Mouse (Mus musculus) stomach, embryonic 14.5 days (tissue): ENCODE measurements around the gene Gm21083. TPM values are rescaled to one million over a fixed set of nuclear protein-coding genes. Genes with fewer than 3 reads are reported as not detected.
"Not testable (repeated sequence)": the region's sequence is repeated elsewhere in the genome, so short reads cannot be mapped to it uniquely, and the experiment has no call there.

Experiments used
- ATAC-seq: fragments of 200-750 bp; cut with Nextera tagmentation; 2 replicates; pipeline ENCODE4 v1.8.0; 2017; ENCODE audit warnings: low read depth, moderate TSS enrichment; ENCODE audit not compliant: insufficient number of reproducible peaks, insufficient read depth, low FRiP score
- H3K27ac ChIP-seq: fragments of 300-500 bp; sonication (generic); 2 replicates; pipeline ENCODE4 v1.5.1; 2014; ENCODE audit warnings: mild to moderate bottlenecking, low read length, moderate library complexity, mixed read lengths
- H3K27me3 ChIP-seq: fragments of 300-500 bp; sonication (generic); 2 replicates; pipeline ENCODE4 v1.6.1; 2014; ENCODE audit warnings: low read length, control low read depth, mixed read lengths; ENCODE audit not compliant: control insufficient read depth, insufficient read depth
- H3K36me3 ChIP-seq: fragments of 300-500 bp; sonication (generic); 2 replicates; pipeline ENCODE4 v1.6.1; 2014; ENCODE audit warnings: mild to moderate bottlenecking, control low read depth, low read length, moderate library complexity, mixed read lengths; ENCODE audit not compliant: control insufficient read depth, insufficient read depth
- H3K4me1 ChIP-seq: fragments of 300-500 bp; sonication (generic); 2 replicates; pipeline ENCODE4 v1.6.1; 2014; ENCODE audit warnings: low read length, control low read depth, mixed read lengths; ENCODE audit not compliant: control insufficient read depth, insufficient read depth
- H3K4me2 ChIP-seq: fragments of 300-500 bp; sonication (generic); replicated peaks from 2 replicates; pipeline ENCODE4 v1.6.1; 2014; ENCODE audit warnings: low read depth, low read length, control low read depth
- H3K4me3 ChIP-seq: fragments of 300-500 bp; sonication (generic); 2 replicates; pipeline ENCODE4 v1.5.1; 2014; ENCODE audit warnings: low read depth, low read length, control low read depth
- H3K9ac ChIP-seq: fragments of 300-500 bp; sonication (generic); replicated peaks from 2 replicates; pipeline ENCODE4 v1.6.1; 2014; ENCODE audit warnings: low read depth, mild to moderate bottlenecking, control low read depth, low read length, moderate library complexity, mixed read lengths
- H3K9me3 ChIP-seq: fragments of 300-500 bp; sonication (generic); 2 replicates; pipeline ENCODE4 v1.6.1; 2016; ENCODE audit warnings: low read depth, low read length, control low read depth; ENCODE audit not compliant: control insufficient read depth
- WGBS: fragments of 180-500 bp; shearing (Covaris S2); extraction: QIAGEN DNeasy Blood & Tissue Kit; methylation state at CpG from one replicate; pipeline ENCODE4 v1.1.7; 2014; 5-methylcytosine and 5-hydroxymethylcytosine counted together
- polyA plus RNA-seq: library from polyadenylated mRNA; unstranded; fragments of >200 nt; fragmentation: Nextera tagmentation; extraction: Ambion mirVana; gene quantifications from 2 replicates; pipeline ENCODE4 v1.2.1, GENCODE M21; 2014

Gm21083 gene
- polyA plus RNA-seq, 1 experiment from 2014 or later: not detected

- H3K36me3 ChIP-seq, H3K9me3 ChIP-seq, H3K4me1 ChIP-seq, H3K4me3 ChIP-seq, H3K27me3 ChIP-seq, ATAC-seq, H3K4me2 ChIP-seq, H3K27ac ChIP-seq, H3K9ac ChIP-seq: not testable (repeated sequence)
- 71% methylated on average over 8 of the region's 8 CpGs for WGBS
Observed at GRCm38 (mm10) chr5:15603585-15603984, 26.5 kb downstream of the Gm21083 start.

- 71% methylated on average over 5 of the region's 6 CpGs for WGBS
- ATAC-seq: 0 out of 2 replicates have a peak, but pooled peaks have one; percentile 72
Observed at GRCm38 (mm10) chr5:15606677-15607076, 29.5 kb downstream of the Gm21083 start.

GRCm38 (mm10) chr5:15610695-15611094 is 33.6 kb downstream of the Gm21083 start:
- H3K4me2 ChIP-seq, H3K4me3 ChIP-seq, H3K27ac ChIP-seq, H3K4me1 ChIP-seq, H3K27me3 ChIP-seq, ATAC-seq, H3K36me3 ChIP-seq, H3K9ac ChIP-seq, H3K9me3 ChIP-seq: not testable (repeated sequence)
- WGBS: 7% methylated on average over 1 of the region's 1 CpGs

More at GRCm38 (mm10) chr5:15606677-15607076, 29.5 kb downstream of the Gm21083 start:
- H3K4me3 ChIP-seq, H3K4me1 ChIP-seq, H3K9ac ChIP-seq, H3K27ac ChIP-seq, H3K9me3 ChIP-seq, H3K36me3 ChIP-seq, H3K4me2 ChIP-seq, H3K27me3 ChIP-seq: not testable (repeated sequence)

- H3K36me3 ChIP-seq, H3K4me2 ChIP-seq, H3K9me3 ChIP-seq, H3K27me3 ChIP-seq, H3K27ac ChIP-seq, H3K4me3 ChIP-seq, H3K9ac ChIP-seq, H3K4me1 ChIP-seq: not testable (repeated sequence)
- 79% methylated on average over 3 of the region's 3 CpGs for WGBS
- ATAC-seq: 0 out of 2 replicates have a peak, but pooled peaks have one; percentile 42
Observed at GRCm38 (mm10) chr5:15616195-15616594, 39.1 kb downstream of the Gm21083 start.

GRCm38 (mm10) chr5:15618764-15619163 is 41.6 kb downstream of the Gm21083 start, which contains the start of gene Speer4d:
Gene Speer4d, plus strand, starts transcription at chr5:15619064.
- H3K4me2 ChIP-seq, H3K27me3 ChIP-seq, H3K4me1 ChIP-seq, H3K9me3 ChIP-seq, H3K27ac ChIP-seq, H3K9ac ChIP-seq, H3K36me3 ChIP-seq, ATAC-seq, H3K4me3 ChIP-seq: not testable (repeated sequence)
- WGBS: 67% methylated on average over 1 of the region's 1 CpGs

GRCm38 (mm10) chr5:15628136-15628535 is 51.0 kb downstream of the Gm21083 start:
- H3K27me3 ChIP-seq: not testable (repeated sequence)

GRCm38 (mm10) chr5:15630068-15630467 is 52.9 kb downstream of the Gm21083 start:
- H3K4me2 ChIP-seq, H3K27me3 ChIP-seq, H3K4me3 ChIP-seq, H3K9ac ChIP-seq, H3K9me3 ChIP-seq, H3K36me3 ChIP-seq, H3K4me1 ChIP-seq, ATAC-seq, H3K27ac ChIP-seq: not testable (repeated sequence)
- 30% methylated on average over 5 of the region's 5 CpGs for WGBS

More at GRCm38 (mm10) chr5:15628136-15628535, 51.0 kb downstream of the Gm21083 start:
- not testable (repeated sequence) for H3K9me3 ChIP-seq, H3K9ac ChIP-seq, H3K4me2 ChIP-seq, H3K4me1 ChIP-seq, H3K36me3 ChIP-seq, H3K4me3 ChIP-seq, ATAC-seq, H3K27ac ChIP-seq
- 26% methylated on average over 1 of the region's 1 CpGs for WGBS

Other genes with a start within 250 kb of the Gm21083 start
- gene Gm21149, start 100.8 kb upstream of the Gm21083 start, polyA plus RNA-seq: not detected in 2 replicates
- not detected in 2 replicates for gene Gm21190, start 48.1 kb upstream of the Gm21083 start, polyA plus RNA-seq
- gene Speer4d, start 41.7 kb downstream of the Gm21083 start, polyA plus RNA-seq: not detected in 2 replicates
- not detected in 2 replicates for gene 4930572O03Rik, start 79.7 kb downstream of the Gm21083 start, polyA plus RNA-seq
- not detected in 2 replicates for gene Speer4c, start 136.9 kb downstream of the Gm21083 start, polyA plus RNA-seq